Mouse (Mus musculus): ENCODE measurements at regions not wholly inside any gene's neighbourhood (a gene's known extent, or its start where the extent isn't known, plus 50 kb on each side); places are given as distances from the start of the nearest gene placed in this dataset.

- peak; percentile 93 for ATAC-seq (ENCODE audit: low TSS enrichment)
These were observed 781.8 kb upstream of the Ins1 start for GRCm38 (mm10) chr19:51482168-51482907.
